Mouse (Mus musculus): ENCODE results near the gene Dct.

DNA sequence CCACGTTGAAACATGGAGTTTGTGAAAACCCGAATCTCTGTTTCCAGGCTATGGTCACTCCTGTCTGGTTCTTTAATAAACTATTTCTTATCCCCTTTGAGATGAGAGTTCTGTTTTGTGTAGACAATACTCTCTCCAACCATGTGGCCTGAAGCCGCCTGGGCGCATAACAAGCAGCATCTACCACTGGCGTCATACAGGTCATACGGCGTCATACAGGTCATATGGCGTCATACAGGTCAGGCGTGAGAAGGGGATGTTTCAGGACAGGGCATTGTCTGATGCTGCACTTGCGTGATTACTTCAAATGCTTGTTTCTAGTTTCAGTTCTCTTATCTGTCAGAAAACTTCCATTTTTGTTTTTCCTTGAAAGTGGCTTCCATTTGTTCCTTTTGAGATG, 47.6 kb downstream of the Dct start:
- TF ChIP-seq POLR2A (IDR thresholded peaks at IDR 0.05; ENCODE audit: control insufficient read depth, extremely low read depth, insufficient read depth, low read length, poor library complexity) (no peak), CTCF (IDR thresholded peaks at IDR 0.05; ENCODE audit: borderline replicate concordance, control insufficient read depth, extremely low read depth, insufficient read depth, low read length, poor library complexity) (no peak)
